Mouse (Mus musculus) ES-Bruce4 (cell line): ENCODE data around the gene Acot11.

Source experiments
- CTCF ChIP-seq: IDR thresholded peaks from one replicate; pipeline ENCODE4 v1.8.1; 2011; ENCODE audit warnings: low read depth, low read length
- POLR2A ChIP-seq: IDR thresholded peaks from one replicate; pipeline ENCODE4 v1.8.1; 2011; ENCODE audit warnings: low read length; ENCODE audit not compliant: insufficient read depth

GRCm38 (mm10) chr4:106785753-106786540, 18.9 kb downstream of the Acot11 start:
- TF ChIP-seq CTCF: no peak
- no peak for TF ChIP-seq POLR2A
